8 mouse cellular contexts compared by ENCODE assay signal in genomic region chr3:102193488-102194290, GRCm38 (mm10). TPM values are rescaled to one million over a fixed set of nuclear protein-coding genes. Genes with fewer than 3 reads are reported as not detected.
DNase-seq lines count a peak whose midpoint lies in the region; ATAC-seq and TF ChIP-seq lines count a peak whose summit lies in the region.

No protein-coding gene starts in this region.

- H3K27ac ChIP-seq in heart, embryonic 16.5 days (ENCODE audit: low read length): peak overlapping the region; percentile 85
- H3K27ac ChIP-seq in limb, embryonic 12.5 days: peak overlapping the region; percentile 75
- H3K27ac ChIP-seq in midbrain, embryonic 16.5 days (ENCODE audit: low read length): peak overlapping the region; percentile 44; the same call in 1 of the 2 replicates
- H3K27ac ChIP-seq in layer of hippocampus, adult 2 months: no peak overlapping the region; the same call in 1 of the 2 replicates

- peak; percentile 46 for ATAC-seq in heart, embryonic 16.5 days (replicated peaks; ENCODE audit: extremely low read depth, insufficient read depth, low FRiP score)
- ATAC-seq in limb, embryonic 12.5 days (ENCODE audit: insufficient number of reproducible peaks, insufficient read depth, low FRiP score, low TSS enrichment, low read depth): no peak
- peak; percentile 33; the same call in 1 of the 2 replicates for ATAC-seq in midbrain, embryonic 16.5 days

- peak overlapping the region; percentile 39 for H3K9ac ChIP-seq in heart, embryonic 16.5 days (ENCODE audit: low read length)
- H3K9ac ChIP-seq in limb, embryonic 12.5 days (replicated peaks): peak overlapping the region; percentile 0; the same call in 1 of the 2 replicates
- H3K9ac ChIP-seq in midbrain, embryonic 16.5 days (ENCODE audit: low read depth, low read length): no peak overlapping the region; the same call in 1 of the 2 replicates

- peaks cover 56% of the 10 kb centered on the region for H3K9me3 ChIP-seq in E14TG2a.4 (ENCODE audit: low read length)
- no peaks in the 10 kb centered on the region for H3K9me3 ChIP-seq in heart, embryonic 16.5 days (replicated peaks; ENCODE audit: control insufficient read depth, low read length)
- no peaks in the 10 kb centered on the region for H3K9me3 ChIP-seq in limb, embryonic 12.5 days
- H3K9me3 ChIP-seq in midbrain, embryonic 16.5 days (replicated peaks; ENCODE audit: control insufficient read depth, low read length, poor library complexity, severe bottlenecking): no peaks in the 10 kb centered on the region

- H3K27me3 ChIP-seq in E14TG2a.4 (ENCODE audit: insufficient read depth, low read length): no peaks in the 10 kb centered on the region
- no peaks in the 10 kb centered on the region for H3K27me3 ChIP-seq in heart, embryonic 16.5 days (ENCODE audit: control insufficient read depth, insufficient read depth, low read length)
- peaks cover 9% of the 10 kb centered on the region for H3K27me3 ChIP-seq in limb, embryonic 12.5 days
- peaks cover 11% of the 10 kb centered on the region for H3K27me3 ChIP-seq in midbrain, embryonic 16.5 days (ENCODE audit: control insufficient read depth, insufficient read depth, low read depth, low read length)

- WGBS in heart, embryonic 16.5 days: 11% methylated on average over 20 of the region's 20 CpGs
- WGBS in limb, embryonic 12.5 days: 6% methylated on average over 19 of the region's 20 CpGs
- 7% methylated on average over 19 of the region's 20 CpGs for WGBS in midbrain, embryonic 16.5 days

- H3K36me3 ChIP-seq in E14TG2a.4 (ENCODE audit: insufficient read depth, low read length): peaks cover 61% of the 10 kb centered on the region
- no peaks in the 10 kb centered on the region for H3K36me3 ChIP-seq in heart, embryonic 16.5 days (ENCODE audit: control insufficient read depth, insufficient read depth)
- H3K36me3 ChIP-seq in limb, embryonic 12.5 days: peaks cover 7% of the 10 kb centered on the region
- no peaks in the 10 kb centered on the region for H3K36me3 ChIP-seq in midbrain, embryonic 16.5 days (ENCODE audit: control insufficient read depth, insufficient read depth, low read length)

- peak overlapping the region; percentile 35 for H3K4me3 ChIP-seq in E14TG2a.4 (replicated peaks; ENCODE audit: low read length)
- peak overlapping the region; percentile 7; the same call in 1 of the 2 replicates for H3K4me3 ChIP-seq in heart, embryonic 16.5 days (ENCODE audit: low read length)
- no peak overlapping the region for H3K4me3 ChIP-seq in limb, embryonic 12.5 days (replicated peaks)
- no peak overlapping the region for H3K4me3 ChIP-seq in midbrain, embryonic 16.5 days (ENCODE audit: low read depth, low read length)
- H3K4me3 ChIP-seq in layer of hippocampus, adult 2 months: no peak overlapping the region; the same call in 1 of the 2 replicates

- peak; percentile 63 for DNase-seq in embryo, embryonic 11 days
- DNase-seq in spleen, postnatal 14 days (ENCODE audit: low spot score in 2 of 2): no peak
- no peak for DNase-seq in layer of hippocampus, adult 2 months (ENCODE audit: low spot score in 2 of 2)
- DNase-seq in left cerebral cortex, adult 18-20 months (ENCODE audit: low spot score in 2 of 2): no peak

- peak overlapping the region; percentile 49 for H3K4me2 ChIP-seq in heart, embryonic 16.5 days (ENCODE audit: low read depth, low read length)
- H3K4me2 ChIP-seq in limb, embryonic 12.5 days: peak overlapping the region; percentile 42
- H3K4me2 ChIP-seq in midbrain, embryonic 16.5 days (ENCODE audit: low read length): peak overlapping the region; percentile 33

- TF ChIP-seq CTCF in E14TG2a.4 (conservative IDR thresholded peaks at IDR 0.05; ENCODE audit: low read length): no peak
- no peak for TF ChIP-seq CTCF in layer of hippocampus, adult 2 months (conservative IDR thresholded peaks at IDR 0.05)

- H3K4me1 ChIP-seq in E14TG2a.4 (replicated peaks; ENCODE audit: low read depth, low read length): peaks cover 84% of the 10 kb centered on the region
- peaks cover 69% of the 10 kb centered on the region for H3K4me1 ChIP-seq in heart, embryonic 16.5 days (ENCODE audit: control insufficient read depth, insufficient read depth, low read length)
- H3K4me1 ChIP-seq in limb, embryonic 12.5 days (replicated peaks): peaks cover 75% of the 10 kb centered on the region
- peaks cover 30% of the 10 kb centered on the region for H3K4me1 ChIP-seq in midbrain, embryonic 16.5 days (ENCODE audit: control insufficient read depth, insufficient read depth, low read length)

RNA-seq across cellular contexts. Expression of gene Vangl1, which starts 10.8 kb away (rescaled TPM):
- 22.9 and 25.3 TPM in 2 replicates for polyA plus RNA-seq in heart, embryonic 16.5 days (2015; fragmentation: Nextera tagmentation; extraction: Ambion mirVana)
- 15.4 and 15.6 TPM in 2 replicates for polyA plus RNA-seq in limb, embryonic 12.5 days (2016; fragmentation: Nextera tagmentation; extraction: Ambion mirVana)
- polyA plus RNA-seq in midbrain, embryonic 16.5 days (2015; fragmentation: Nextera tagmentation; extraction: Ambion mirVana): 8.9 and 10.3 TPM in 2 replicates
- 1 to 10 TPM; 4.2 to 5.8 TPM for total RNA-seq in layer of hippocampus, adult 2 months (2021)
- total RNA-seq in left cerebral cortex, adult 18-20 months (2021): 1 to 10 TPM; 4.3 to 5.1 TPM

Comparison
In these comparisons a context has a peak if more than half of its experiments do, and no peak if none do; other contexts are left out.
1. H3K4me3 ChIP-seq: peak in E14TG2a.4 (single experiment) and heart, embryonic 16.5 days (single experiment); none in limb, embryonic 12.5 days (single experiment), midbrain, embryonic 16.5 days (single experiment) and layer of hippocampus, adult 2 months (single experiment).
2. Peak in every context shown above with its lines, with median percentiles within 50 percentile points of each other: H3K4me2 ChIP-seq.